Mouse (Mus musculus): ENCODE results near the gene Cyb561a3. TPM values are rescaled to one million over a fixed set of nuclear protein-coding genes. Genes with fewer than 3 reads are reported as not detected.
"Not testable (repeated sequence)": the region's sequence is repeated elsewhere in the genome, so short reads cannot be mapped to it uniquely, and the experiment has no call there.

Gene Cyb561a3
- 10 to 100 TPM; 12.1 to 13.3 TPM for total RNA-seq (2021)

GRCm38 (mm10) chr19:10576690-10577561 lies at the start of gene Cyb561a3, which contains the start of gene Tmem138:
TSS of gene Cyb561a3 (plus strand) at chr19:10577172.
TSS of gene Tmem138 (minus strand) at chr19:10577362.
- intact Hi-C loops (cut with DNase I): no loop called here
- peak; percentile 91 to 93 for DNase-seq (ENCODE audit: extremely low spot score in 1 of 2, low spot score in 2 of 2)

- intact Hi-C loops (cut with DNase I): no loop called here
- no peak for DNase-seq (ENCODE audit: extremely low spot score in 1 of 2, low spot score in 2 of 2)
These were observed 46.9 kb upstream of the Cyb561a3 start for GRCm38 (mm10) chr19:10530082-10530481.

GRCm38 (mm10) chr19:10539454-10539853 lies 37.5 kb upstream of the Cyb561a3 start:
- no peak for DNase-seq (ENCODE audit: extremely low spot score in 1 of 2, low spot score in 2 of 2)
- intact Hi-C loops (cut with DNase I): loop anchor here (5.0 kb wide), 1 partner anchor 83 kb away; no protein-coding TSS in a partner anchor

GRCm38 (mm10) chr19:10555624-10556510 lies 21.1 kb upstream of the Cyb561a3 start, which contains the start of gene Tmem216:
TSS of gene Tmem216 (minus strand) at chr19:10556238.
- intact Hi-C loops (cut with DNase I): loop anchor here (5.0 kb wide), 1 partner anchor 51 kb away; the partner anchor contains the start of genes Ddb1 and Tkfc
- peak; percentile 74 to 91 for DNase-seq (ENCODE audit: extremely low spot score in 1 of 2, low spot score in 2 of 2)

- intact Hi-C loops (cut with DNase I): loop anchor here (5.0 kb wide), 1 partner anchor 50 kb away; the partner anchor contains the start of genes Ddb1 and Tkfc
These were observed 20.0 kb upstream of the Cyb561a3 start for GRCm38 (mm10) chr19:10557001-10557400.

GRCm38 (mm10) chr19:10557430-10557829 lies 19.5 kb upstream of the Cyb561a3 start:
- intact Hi-C loops (cut with DNase I): loop anchor here (5.0 kb wide), 1 partner anchor 50 kb away; the partner anchor contains the start of genes Ddb1 and Tkfc
- DNase-seq (ENCODE audit: extremely low spot score in 1 of 2, low spot score in 2 of 2): no peak

More at GRCm38 (mm10) chr19:10557001-10557400, 20.0 kb upstream of the Cyb561a3 start:
- no peak for DNase-seq (ENCODE audit: extremely low spot score in 1 of 2, low spot score in 2 of 2)

- not testable (repeated sequence) for DNase-seq (ENCODE audit: extremely low spot score in 1 of 2, low spot score in 2 of 2)
- intact Hi-C loops (cut with DNase I): loop anchor here (5.0 kb wide), 1 partner anchor 49 kb away; the partner anchor contains the start of genes Ddb1 and Tkfc
These were observed 19.1 kb upstream of the Cyb561a3 start for GRCm38 (mm10) chr19:10557837-10558375.

- intact Hi-C loops (cut with DNase I): no loop called here
These were observed 16.9 kb upstream of the Cyb561a3 start for GRCm38 (mm10) chr19:10560108-10560507.

GRCm38 (mm10) chr19:10561558-10562314 lies 15.2 kb upstream of the Cyb561a3 start:
- no peak for DNase-seq (ENCODE audit: extremely low spot score in 1 of 2, low spot score in 2 of 2)
- intact Hi-C loops (cut with DNase I): no loop called here

More at GRCm38 (mm10) chr19:10560108-10560507, 16.9 kb upstream of the Cyb561a3 start:
- no peak for DNase-seq (ENCODE audit: extremely low spot score in 1 of 2, low spot score in 2 of 2)

- no peak for DNase-seq (ENCODE audit: extremely low spot score in 1 of 2, low spot score in 2 of 2)
- intact Hi-C loops (cut with DNase I): no loop called here
These were observed 14.6 kb upstream of the Cyb561a3 start for GRCm38 (mm10) chr19:10562351-10562750.

GRCm38 (mm10) chr19:10564278-10564677 lies 12.7 kb upstream of the Cyb561a3 start:
- DNase-seq (ENCODE audit: extremely low spot score in 1 of 2, low spot score in 2 of 2): no peak
- intact Hi-C loops (cut with DNase I): no loop called here

GRCm38 (mm10) chr19:10565217-10565616 lies 11.8 kb upstream of the Cyb561a3 start:
- intact Hi-C loops (cut with DNase I): no loop called here
- no peak for DNase-seq (ENCODE audit: extremely low spot score in 1 of 2, low spot score in 2 of 2)

GRCm38 (mm10) chr19:10569627-10570026 lies 7.3 kb upstream of the Cyb561a3 start:
- intact Hi-C loops (cut with DNase I): no loop called here
- no peak for DNase-seq (ENCODE audit: extremely low spot score in 1 of 2, low spot score in 2 of 2)

GRCm38 (mm10) chr19:10580102-10580501 lies 3.1 kb downstream of the Cyb561a3 start:
- no peak for DNase-seq (ENCODE audit: extremely low spot score in 1 of 2, low spot score in 2 of 2)
- intact Hi-C loops (cut with DNase I): no loop called here

- intact Hi-C loops (cut with DNase I): no loop called here
- no peak for DNase-seq (ENCODE audit: extremely low spot score in 1 of 2, low spot score in 2 of 2)
These were observed 3.8 kb downstream of the Cyb561a3 start for GRCm38 (mm10) chr19:10580761-10581160.

GRCm38 (mm10) chr19:10581984-10582383 lies 5.0 kb downstream of the Cyb561a3 start:
- no peak for DNase-seq (ENCODE audit: extremely low spot score in 1 of 2, low spot score in 2 of 2)
- intact Hi-C loops (cut with DNase I): no loop called here

- intact Hi-C loops (cut with DNase I): no loop called here
- DNase-seq (ENCODE audit: extremely low spot score in 1 of 2, low spot score in 2 of 2): no peak
These were observed 6.7 kb downstream of the Cyb561a3 start for GRCm38 (mm10) chr19:10583550-10584146.

- DNase-seq (ENCODE audit: extremely low spot score in 1 of 2, low spot score in 2 of 2): no peak
- intact Hi-C loops (cut with DNase I): no loop called here
These were observed 8.1 kb downstream of the Cyb561a3 start for GRCm38 (mm10) chr19:10585112-10585511.

All from left cerebral cortex, postnatal 10 days (tissue).